Mouse (Mus musculus) limb, embryonic 11.5 days (tissue): Measurements from ENCODE around the gene Mex3d. TPM values are rescaled to one million over a fixed set of nuclear protein-coding genes. Genes with fewer than 3 reads are reported as not detected.
A peak's percentile ranks its signal among the peaks of the same experiment; 100 is the strongest.

ENCODE experiments used
- ATAC-seq: fragments of 200-750 bp; cut with Nextera tagmentation; 2 replicates; pipeline ENCODE4 v1.8.0; 2017; ENCODE audit warnings: low read depth; ENCODE audit not compliant: insufficient number of reproducible peaks, low FRiP score, low TSS enrichment
- DNase-seq: peaks from one replicate; pipeline ENCODE4 v3.0.0-alpha.2; 2015; ENCODE audit warnings: low spot score
- H3K27ac ChIP-seq: fragments of 300-500 bp; sonication (generic); replicated peaks from 2 replicates; pipeline ENCODE4 v1.5.1; 2014; ENCODE audit warnings: low read depth, mild to moderate bottlenecking, low read length
- H3K27me3 ChIP-seq: fragments of 300-500 bp; sonication (generic); 2 replicates; pipeline ENCODE4 v1.6.1; 2014; ENCODE audit warnings: mild to moderate bottlenecking, low read length, mixed read lengths; ENCODE audit not compliant: control insufficient read depth, insufficient read depth
- H3K36me3 ChIP-seq: fragments of 300-500 bp; sonication (generic); 2 replicates; pipeline ENCODE4 v1.6.1; 2014; ENCODE audit warnings: mild to moderate bottlenecking, low read length, moderate library complexity, mixed read lengths; ENCODE audit not compliant: control insufficient read depth, insufficient read depth
- H3K4me1 ChIP-seq: fragments of 300-500 bp; sonication (generic); 2 replicates; pipeline ENCODE4 v1.6.1; 2014; ENCODE audit warnings: low read length, mixed read lengths; ENCODE audit not compliant: control insufficient read depth, insufficient read depth
- H3K4me2 ChIP-seq: fragments of 300-500 bp; sonication (generic); 2 replicates; pipeline ENCODE4 v1.6.1; 2014; ENCODE audit warnings: low read depth, mild to moderate bottlenecking, moderate library complexity; ENCODE audit not compliant: severe bottlenecking
- H3K4me3 ChIP-seq: fragments of 300-500 bp; sonication (generic); 2 replicates; pipeline ENCODE4 v1.5.1; 2014; ENCODE audit warnings: low read depth, low read length
- H3K9ac ChIP-seq: fragments of 300-500 bp; sonication (generic); 2 replicates; pipeline ENCODE4 v1.6.1; 2014; ENCODE audit warnings: mild to moderate bottlenecking, low read length
- H3K9me3 ChIP-seq: fragments of 300-500 bp; sonication (generic); 2 replicates; pipeline ENCODE4 v1.6.1; 2016; ENCODE audit warnings: low read length; ENCODE audit not compliant: control insufficient read depth
- WGBS: fragments of 180-500 bp; shearing (Covaris S2); extraction: QIAGEN DNeasy Blood & Tissue Kit; methylation state at CpG from one replicate; pipeline ENCODE4 v1.1.7; 2014; 5-methylcytosine and 5-hydroxymethylcytosine counted together
- polyA plus RNA-seq: library from polyadenylated mRNA; unstranded; fragments of >200 nt; fragmentation: Nextera tagmentation; extraction: Ambion mirVana; gene quantifications from 2 replicates; pipeline ENCODE4 v1.2.1, GENCODE M21; 2014

Mex3d gene
- polyA plus RNA-seq, 1 experiment from 2014 or later: 9.8 TPM

GRCm38 (mm10) chr10:80431570-80432386 lies 44.3 kb upstream of the Mex3d start:
- peaks cover 14% of the 10 kb centered on the region; the same call in 1 of the 2 replicates for H3K4me1 ChIP-seq
- DNase-seq: no peak
- H3K27ac ChIP-seq: 0 out of 2 replicates have a peak overlapping the region, but pooled peaks have one; percentile 21
- H3K27me3 ChIP-seq: no peaks in the 10 kb centered on the region
- peak overlapping the region; percentile 99 for H3K9ac ChIP-seq
- H3K9me3 ChIP-seq: no peaks in the 10 kb centered on the region; the same call in 1 of the 2 replicates
- peak overlapping the region; percentile 76 for H3K4me3 ChIP-seq
- WGBS: 18% methylated on average over 16 of the region's 16 CpGs
- H3K4me2 ChIP-seq: peak overlapping the region; percentile 90
- peaks cover 37% of the 10 kb centered on the region for H3K36me3 ChIP-seq
- ATAC-seq: no peak

- 0 out of 2 replicates have a peak, but pooled peaks cover 2% of the 10 kb centered on the region for H3K9me3 ChIP-seq
- no peak for ATAC-seq
- H3K9ac ChIP-seq: peak overlapping the region; percentile 27; the same call in 1 of the 2 replicates
- no peak for DNase-seq
- 76% methylated on average over 6 of the region's 8 CpGs for WGBS
- no peak overlapping the region for H3K4me2 ChIP-seq
- H3K4me3 ChIP-seq: no peak overlapping the region; the same call in 1 of the 2 replicates
- peaks cover 8% of the 10 kb centered on the region; the same call in 1 of the 2 replicates for H3K4me1 ChIP-seq
- no peaks in the 10 kb centered on the region for H3K27me3 ChIP-seq
- H3K36me3 ChIP-seq: peaks cover 50% of the 10 kb centered on the region
- H3K27ac ChIP-seq: no peak overlapping the region
Observed at GRCm38 (mm10) chr10:80430375-80430980, 43.0 kb upstream of the Mex3d start.

- ATAC-seq (no peak), DNase-seq (no peak)
- Histone ChIP-seq H3K27me3 (no peaks in the 10 kb centered on the region), H3K27ac (no peak overlapping the region), H3K4me3 (no peak overlapping the region), H3K4me1 (peaks cover 8% of the 10 kb centered on the region; the same call in 1 of the 2 replicates), H3K4me2 (no peak overlapping the region), H3K9ac (no peak overlapping the region), H3K9me3 (0 out of 2 replicates have a peak, but pooled peaks cover 2% of the 10 kb centered on the region), H3K36me3 (peaks cover 57% of the 10 kb centered on the region)
- WGBS: 88% methylated on average over 8 of the region's 8 CpGs
Observed at GRCm38 (mm10) chr10:80429800-80430199, 42.3 kb upstream of the Mex3d start.

- DNase-seq (no peak), ATAC-seq (no peak)
- H3K4me3 ChIP-seq: no peak overlapping the region
- H3K9me3 ChIP-seq: 0 out of 2 replicates have a peak, but pooled peaks cover 2% of the 10 kb centered on the region
- WGBS: 87% methylated on average over 3 of the region's 3 CpGs
- H3K36me3 ChIP-seq: peaks cover 75% of the 10 kb centered on the region
- no peaks in the 10 kb centered on the region for H3K4me1 ChIP-seq
- no peak overlapping the region for H3K4me2 ChIP-seq
- H3K9ac ChIP-seq: no peak overlapping the region
- H3K27me3 ChIP-seq: no peaks in the 10 kb centered on the region
- H3K27ac ChIP-seq: no peak overlapping the region
Observed at GRCm38 (mm10) chr10:80425041-80425440, 37.6 kb upstream of the Mex3d start.

- H3K9ac ChIP-seq: no peak overlapping the region
- H3K4me3 ChIP-seq: no peak overlapping the region
- no peak overlapping the region for H3K4me2 ChIP-seq
- peak; percentile 50 for DNase-seq
- whole genome bisulfite sequencing: 58% methylated on average over 4 of the region's 4 CpGs
- no peak overlapping the region for H3K27ac ChIP-seq
- peaks cover 77% of the 10 kb centered on the region for H3K36me3 ChIP-seq
- no peaks in the 10 kb centered on the region for H3K27me3 ChIP-seq
- H3K4me1 ChIP-seq: no peaks in the 10 kb centered on the region
- H3K9me3 ChIP-seq: 0 out of 2 replicates have a peak, but pooled peaks cover 2% of the 10 kb centered on the region
- ATAC-seq: no peak
Observed at GRCm38 (mm10) chr10:80423562-80423961, 36.1 kb upstream of the Mex3d start.

GRCm38 (mm10) chr10:80421651-80422472 lies 34.4 kb upstream of the Mex3d start:
- Histone ChIP-seq H3K9ac (no peak overlapping the region), H3K4me3 (no peak overlapping the region), H3K27ac (no peak overlapping the region), H3K4me2 (no peak overlapping the region), H3K27me3 (no peaks in the 10 kb centered on the region), H3K9me3 (0 out of 2 replicates have a peak, but pooled peaks cover 2% of the 10 kb centered on the region), H3K36me3 (peaks cover 76% of the 10 kb centered on the region), H3K4me1 (no peaks in the 10 kb centered on the region)
- ATAC-seq: no peak
- DNase-seq: no peak
- 91% methylated on average over 9 of the region's 9 CpGs for WGBS

GRCm38 (mm10) chr10:80421208-80421607 lies 33.7 kb upstream of the Mex3d start:
- WGBS: 95% methylated on average over 8 of the region's 8 CpGs
- Histone ChIP-seq H3K27ac (no peak overlapping the region), H3K4me2 (no peak overlapping the region), H3K27me3 (no peaks in the 10 kb centered on the region), H3K4me1 (no peaks in the 10 kb centered on the region), H3K36me3 (peaks cover 76% of the 10 kb centered on the region), H3K4me3 (no peak overlapping the region), H3K9ac (no peak overlapping the region), H3K9me3 (no peaks in the 10 kb centered on the region)
- no peak for ATAC-seq
- no peak for DNase-seq

GRCm38 (mm10) chr10:80420729-80421128 lies 33.3 kb upstream of the Mex3d start:
- Histone ChIP-seq H3K9me3 (no peaks in the 10 kb centered on the region), H3K4me3 (no peak overlapping the region), H3K27ac (no peak overlapping the region), H3K4me2 (no peak overlapping the region), H3K4me1 (no peaks in the 10 kb centered on the region), H3K9ac (no peak overlapping the region), H3K27me3 (no peaks in the 10 kb centered on the region), H3K36me3 (peaks cover 76% of the 10 kb centered on the region)
- DNase-seq (no peak), ATAC-seq (no peak)
- WGBS: 91% methylated on average over 10 of the region's 10 CpGs
